Mouse (Mus musculus) hindbrain, embryonic 13.5 days (tissue): ENCODE measurements at regions not wholly inside any gene's neighbourhood (a gene's known extent, or its start where the extent isn't known, plus 50 kb on each side); places are given as distances from the start of the nearest gene placed in this dataset.

Source experiments
- ATAC-seq: fragments of 200-750 bp; cut with Nextera tagmentation; 2 replicates; pipeline ENCODE4 v1.8.0; 2017; ENCODE audit warnings: moderate TSS enrichment; ENCODE audit not compliant: low FRiP score
- H3K27ac ChIP-seq: fragments of 300-500 bp; sonication (generic); 2 replicates; pipeline ENCODE4 v1.5.1; 2015; ENCODE audit warnings: inconsistent platforms, mild to moderate bottlenecking, moderate library complexity
- H3K27me3 ChIP-seq: fragments of 300-500 bp; sonication (generic); 2 replicates; pipeline ENCODE4 v1.6.1; 2015; ENCODE audit warnings: mild to moderate bottlenecking, inconsistent platforms
- H3K36me3 ChIP-seq: fragments of 300-500 bp; sonication (generic); 2 replicates; pipeline ENCODE4 v1.6.1; 2015; ENCODE audit warnings: mild to moderate bottlenecking, inconsistent platforms
- H3K4me1 ChIP-seq: fragments of 300-500 bp; sonication (generic); replicated peaks from 2 replicates; pipeline ENCODE4 v1.6.1; 2015; ENCODE audit warnings: inconsistent platforms
- H3K4me2 ChIP-seq: fragments of 300-500 bp; sonication (generic); 2 replicates; pipeline ENCODE4 v1.6.1; 2015; ENCODE audit warnings: inconsistent platforms, mild to moderate bottlenecking, moderate library complexity
- H3K4me3 ChIP-seq: fragments of 300-500 bp; sonication (generic); 2 replicates; pipeline ENCODE4 v1.5.1; 2015; ENCODE audit warnings: mild to moderate bottlenecking, inconsistent platforms
- H3K9ac ChIP-seq: fragments of 300-500 bp; sonication (generic); 2 replicates; pipeline ENCODE4 v1.6.1; 2015; ENCODE audit warnings: mild to moderate bottlenecking, inconsistent platforms
- H3K9me3 ChIP-seq: fragments of 300-500 bp; sonication (generic); 2 replicates; pipeline ENCODE4 v1.6.1; 2016; ENCODE audit warnings: inconsistent platforms
- WGBS: fragments of 180-500 bp; shearing (Covaris S2); methylation state at CpG from one replicate; pipeline ENCODE4 v1.1.7; 2015; 5-methylcytosine and 5-hydroxymethylcytosine counted together

GRCm38 (mm10) chr13:79309584-79310110 is 1110.1 kb upstream of the Nr2f1 start:
- no peaks in the 10 kb centered on the region for H3K36me3 ChIP-seq
- 91% methylated on average over 5 of the region's 5 CpGs for WGBS
- no peak for ATAC-seq

GRCm38 (mm10) chr13:79297225-79297710 is 1097.7 kb upstream of the Nr2f1 start:
- 42% methylated on average over 6 of the region's 6 CpGs for WGBS
- H3K27ac ChIP-seq: no peak overlapping the region
- H3K4me1 ChIP-seq: no peaks in the 10 kb centered on the region
- no peaks in the 10 kb centered on the region for H3K27me3 ChIP-seq
- no peaks in the 10 kb centered on the region for H3K9me3 ChIP-seq
- H3K4me2 ChIP-seq: no peak overlapping the region
- no peak overlapping the region for H3K4me3 ChIP-seq
- no peak overlapping the region for H3K9ac ChIP-seq
- no peak for ATAC-seq
- no peaks in the 10 kb centered on the region for H3K36me3 ChIP-seq

More at GRCm38 (mm10) chr13:79309584-79310110, 1110.1 kb upstream of the Nr2f1 start:
- Histone ChIP-seq H3K27ac (no peak overlapping the region), H3K27me3 (no peaks in the 10 kb centered on the region), H3K9ac (no peak overlapping the region), H3K4me2 (no peak overlapping the region), H3K9me3 (no peaks in the 10 kb centered on the region; the same call in 1 of the 2 replicates), H3K4me3 (no peak overlapping the region), H3K4me1 (no peaks in the 10 kb centered on the region)

- Histone ChIP-seq H3K27me3 (no peaks in the 10 kb centered on the region), H3K4me3 (no peak overlapping the region), H3K4me2 (no peak overlapping the region), H3K4me1 (no peaks in the 10 kb centered on the region), H3K36me3 (no peaks in the 10 kb centered on the region), H3K9me3 (no peaks in the 10 kb centered on the region), H3K9ac (no peak overlapping the region), H3K27ac (no peak overlapping the region)
- no peak for ATAC-seq
- WGBS: 88% methylated on average over 1 of the region's 1 CpGs
Observed at GRCm38 (mm10) chr13:79288022-79288421, 1088.5 kb upstream of the Nr2f1 start.

GRCm38 (mm10) chr13:79286181-79286580 is 1086.6 kb upstream of the Nr2f1 start:
- H3K4me2 ChIP-seq: no peak overlapping the region
- no peaks in the 10 kb centered on the region for H3K27me3 ChIP-seq
- no peaks in the 10 kb centered on the region for H3K36me3 ChIP-seq
- H3K4me1 ChIP-seq: no peaks in the 10 kb centered on the region
- no peak for ATAC-seq
- no peak overlapping the region for H3K9ac ChIP-seq
- no peak overlapping the region for H3K4me3 ChIP-seq
- no peak overlapping the region for H3K27ac ChIP-seq
- WGBS: 92% methylated on average over 3 of the region's 3 CpGs
- no peaks in the 10 kb centered on the region for H3K9me3 ChIP-seq

GRCm38 (mm10) chr13:79285478-79285877 is 1085.9 kb upstream of the Nr2f1 start:
- 0% methylated on average over 2 of the region's 2 CpGs for WGBS
- H3K4me3 ChIP-seq: no peak overlapping the region
- no peaks in the 10 kb centered on the region for H3K36me3 ChIP-seq
- H3K27ac ChIP-seq: no peak overlapping the region
- H3K4me2 ChIP-seq: no peak overlapping the region
- 0 out of 2 replicates have a peak, but pooled peaks have one; percentile 57 for ATAC-seq
- H3K27me3 ChIP-seq: no peaks in the 10 kb centered on the region
- no peaks in the 10 kb centered on the region for H3K4me1 ChIP-seq
- no peak overlapping the region for H3K9ac ChIP-seq
- H3K9me3 ChIP-seq: no peaks in the 10 kb centered on the region

GRCm38 (mm10) chr13:79277714-79278113 is 1078.2 kb upstream of the Nr2f1 start:
- 0 out of 2 replicates have a peak overlapping the region, but pooled peaks have one; percentile 0 for H3K27ac ChIP-seq
- H3K27me3 ChIP-seq: no peaks in the 10 kb centered on the region
- H3K36me3 ChIP-seq: no peaks in the 10 kb centered on the region
- ATAC-seq: peak; percentile 79
- no peaks in the 10 kb centered on the region for H3K9me3 ChIP-seq
- no peak overlapping the region for H3K9ac ChIP-seq
- WGBS: 26% methylated on average over 6 of the region's 6 CpGs
- H3K4me1 ChIP-seq: peaks cover 9% of the 10 kb centered on the region
- H3K4me3 ChIP-seq: no peak overlapping the region
- peak overlapping the region; percentile 5 for H3K4me2 ChIP-seq

- H3K27ac ChIP-seq: 0 out of 2 replicates have a peak overlapping the region, but pooled peaks have one; percentile 0
- H3K4me3 ChIP-seq: no peak overlapping the region
- 39% methylated on average over 7 of the region's 7 CpGs for WGBS
- no peaks in the 10 kb centered on the region for H3K9me3 ChIP-seq
- peak; percentile 46 for ATAC-seq
- peak overlapping the region; percentile 5; the same call in 1 of the 2 replicates for H3K4me2 ChIP-seq
- no peak overlapping the region for H3K9ac ChIP-seq
- no peaks in the 10 kb centered on the region for H3K36me3 ChIP-seq
- peaks cover 9% of the 10 kb centered on the region for H3K4me1 ChIP-seq
- no peaks in the 10 kb centered on the region for H3K27me3 ChIP-seq
Observed at GRCm38 (mm10) chr13:79277313-79277712, 1077.8 kb upstream of the Nr2f1 start.

GRCm38 (mm10) chr13:79255362-79255761 is 1055.8 kb upstream of the Nr2f1 start:
- no peak overlapping the region for H3K27ac ChIP-seq
- 47% methylated on average over 5 of the region's 5 CpGs for WGBS

GRCm38 (mm10) chr13:79252385-79252784 is 1052.8 kb upstream of the Nr2f1 start:
- Histone ChIP-seq H3K4me3 (no peak overlapping the region), H3K9ac (no peak overlapping the region), H3K4me2 (no peak overlapping the region), H3K9me3 (no peaks in the 10 kb centered on the region), H3K4me1 (peaks cover 7% of the 10 kb centered on the region), H3K27me3 (no peaks in the 10 kb centered on the region), H3K36me3 (no peaks in the 10 kb centered on the region), H3K27ac (no peak overlapping the region)
- WGBS: 45% methylated on average over 5 of the region's 5 CpGs
- no peak for ATAC-seq

More at GRCm38 (mm10) chr13:79255362-79255761, 1055.8 kb upstream of the Nr2f1 start:
- Histone ChIP-seq H3K4me2 (no peak overlapping the region), H3K27me3 (no peaks in the 10 kb centered on the region), H3K9ac (no peak overlapping the region), H3K36me3 (no peaks in the 10 kb centered on the region), H3K4me1 (peaks cover 7% of the 10 kb centered on the region), H3K9me3 (no peaks in the 10 kb centered on the region), H3K4me3 (no peak overlapping the region)
- no peak for ATAC-seq

- Histone ChIP-seq H3K4me3 (no peak overlapping the region), H3K9me3 (no peaks in the 10 kb centered on the region), H3K27me3 (no peaks in the 10 kb centered on the region), H3K9ac (no peak overlapping the region), H3K4me1 (peaks cover 7% of the 10 kb centered on the region), H3K27ac (no peak overlapping the region), H3K36me3 (no peaks in the 10 kb centered on the region), H3K4me2 (no peak overlapping the region)
- 63% methylated on average over 1 of the region's 1 CpGs for WGBS
- 0 out of 2 replicates have a peak, but pooled peaks have one; percentile 28 for ATAC-seq
Observed at GRCm38 (mm10) chr13:79251269-79251668, 1051.7 kb upstream of the Nr2f1 start.
